Mouse (Mus musculus): Measurements from ENCODE around the gene Gm8265. TPM values are rescaled to one million over a fixed set of nuclear protein-coding genes. Genes with fewer than 3 reads are reported as not detected.
"Not testable (repeated sequence)": the region's sequence is repeated elsewhere in the genome, so short reads cannot be mapped to it uniquely, and the experiment has no call there.

Gm8265 gene
- not detected in 2 replicates for polyA plus RNA-seq (2014; fragmentation: Nextera tagmentation; extraction: Ambion mirVana)

GRCm38 (mm10) chr14:5632928-5633327 lies at the start of gene Gm8265:
Gm8265 (minus strand) TSS chr14:5633028.
- H3K4me1 ChIP-seq (replicated peaks; ENCODE audit: control insufficient read depth, insufficient read depth, low read length); H3K9me3 ChIP-seq (ENCODE audit: control insufficient read depth, low read length); DNase-seq (ENCODE audit: low spot score); H3K4me3 ChIP-seq (replicated peaks; ENCODE audit: low read length); H3K4me2 ChIP-seq (replicated peaks); H3K36me3 ChIP-seq (replicated peaks; ENCODE audit: control insufficient read depth, insufficient read depth); H3K27ac ChIP-seq; H3K27me3 ChIP-seq (ENCODE audit: control insufficient read depth, insufficient read depth, low read length); ATAC-seq (ENCODE audit: low FRiP score); H3K9ac ChIP-seq: not testable (repeated sequence)
- WGBS, result no CpG with 5 or more reads among the region's 1 CpGs

Other genes starting within 250 kb of the Gm8265 start
- 0.95 and 1.7 TPM in 2 replicates for gene Gm3500, start 244.0 kb downstream of the Gm8265 start, polyA plus RNA-seq (2014; fragmentation: Nextera tagmentation; extraction: Ambion mirVana)
- 3.8 and 4.5 TPM in 2 replicates for gene Gm3194, start 177.6 kb downstream of the Gm8265 start, polyA plus RNA-seq (2014; fragmentation: Nextera tagmentation; extraction: Ambion mirVana)
- not detected in 2 replicates for gene Gm8246, start 155.2 kb downstream of the Gm8265 start, polyA plus RNA-seq (2014; fragmentation: Nextera tagmentation; extraction: Ambion mirVana)
- gene Gm3187, start 148.8 kb downstream of the Gm8265 start, polyA plus RNA-seq (2014; fragmentation: Nextera tagmentation; extraction: Ambion mirVana), result not detected in 2 replicates
- 18.0 and 18.2 TPM in 2 replicates for gene Gm3488, start 131.4 kb downstream of the Gm8265 start, polyA plus RNA-seq (2014; fragmentation: Nextera tagmentation; extraction: Ambion mirVana)
- 0.15 TPM in 1 of 2 replicates, not detected in the other for gene Gm3532, start 94.5 kb downstream of the Gm8265 start, polyA plus RNA-seq (2014; fragmentation: Nextera tagmentation; extraction: Ambion mirVana)
- gene Gm9603, start 54.4 kb upstream of the Gm8265 start, polyA plus RNA-seq (2014; fragmentation: Nextera tagmentation; extraction: Ambion mirVana), result not detected in 2 replicates
- gene Gm3373, start 108.5 kb upstream of the Gm8265 start, polyA plus RNA-seq (2014; fragmentation: Nextera tagmentation; extraction: Ambion mirVana), result 1.8 and 2.2 TPM in 2 replicates
- gene Gm3383, start 175.0 kb upstream of the Gm8265 start, polyA plus RNA-seq (2014; fragmentation: Nextera tagmentation; extraction: Ambion mirVana), result 5.2 TPM in 2 replicates
- gene Gm3424, start 197.3 kb upstream of the Gm8265 start, polyA plus RNA-seq (2014; fragmentation: Nextera tagmentation; extraction: Ambion mirVana), result not detected in 2 replicates
- 1.3 and 1.5 TPM in 2 replicates for gene Gm8237, start 247.4 kb upstream of the Gm8265 start, polyA plus RNA-seq (2014; fragmentation: Nextera tagmentation; extraction: Ambion mirVana)